Mouse (Mus musculus) heart, postnatal 0 days (tissue): Measurements from ENCODE around the gene 4932438H23Rik. TPM values are rescaled to one million over a fixed set of nuclear protein-coding genes. Genes with fewer than 3 reads are reported as not detected.

Experiments
- ATAC-seq: fragments of 200-750 bp; cut with Nextera tagmentation; 2 replicates; pipeline ENCODE4 v1.8.0; 2017; ENCODE audit warnings: low read depth, moderate number of reproducible peaks, moderate library complexity; ENCODE audit not compliant: insufficient read depth
- DNase-seq: peaks from one replicate; pipeline ENCODE4 v3.0.0-alpha.2; 2016; ENCODE audit warnings: low spot score
- H3K27ac ChIP-seq: fragments of 300-500 bp; sonication (generic); 2 replicates; pipeline ENCODE4 v1.5.1; 2014; ENCODE audit warnings: low read depth, mild to moderate bottlenecking
- H3K27me3 ChIP-seq: fragments of 300-500 bp; sonication (generic); 2 replicates; pipeline ENCODE4 v1.6.1; 2014; ENCODE audit warnings: low read length, mixed read lengths; ENCODE audit not compliant: control insufficient read depth, insufficient read depth
- H3K36me3 ChIP-seq: fragments of 300-500 bp; sonication (generic); replicated peaks from 2 replicates; pipeline ENCODE4 v1.6.1; 2014; ENCODE audit warnings: low read length, mixed read lengths; ENCODE audit not compliant: control insufficient read depth, insufficient read depth
- H3K4me1 ChIP-seq: fragments of 300-500 bp; sonication (generic); 2 replicates; pipeline ENCODE4 v1.6.1; 2014; ENCODE audit warnings: antibody characterized with exemption; ENCODE audit not compliant: control insufficient read depth, insufficient read depth
- H3K4me2 ChIP-seq: fragments of 300-500 bp; sonication (generic); 2 replicates; pipeline ENCODE4 v1.6.1; 2014; ENCODE audit warnings: low read depth, mild to moderate bottlenecking, low read length, moderate library complexity
- H3K4me3 ChIP-seq: fragments of 300-500 bp; sonication (generic); 2 replicates; pipeline ENCODE4 v1.5.1; 2014; ENCODE audit warnings: low read depth, low read length
- H3K9ac ChIP-seq: fragments of 300-500 bp; sonication (generic); replicated peaks from 2 replicates; pipeline ENCODE4 v1.6.1; 2014; ENCODE audit warnings: low read depth, low read length, mixed read lengths
- H3K9me3 ChIP-seq: fragments of 300-500 bp; sonication (generic); replicated peaks from 2 replicates; pipeline ENCODE4 v1.6.1; 2016; ENCODE audit warnings: low read length; ENCODE audit not compliant: control insufficient read depth
- CTCF ChIP-seq: IDR thresholded peaks from 2 replicates; pipeline ENCODE4 v1.5.1; 2016; ENCODE audit warnings: antibody characterized with exemption, control low read depth, low read depth
- EP300 ChIP-seq: IDR thresholded peaks from 2 replicates; pipeline ENCODE4 v1.6.1; 2016; ENCODE audit warnings: antibody characterized with exemption, low read depth
- WGBS: fragments of 180-500 bp; shearing (Covaris S2); extraction: QIAGEN DNeasy Blood & Tissue Kit; methylation state at CpG from one replicate; pipeline ENCODE4 v1.1.7; 2014; 5-methylcytosine and 5-hydroxymethylcytosine counted together
- polyA plus RNA-seq: library from polyadenylated mRNA; unstranded; fragments of >200 nt; fragmentation: Nextera tagmentation; extraction: Ambion mirVana; gene quantifications from 2 replicates; pipeline ENCODE4 v1.2.1, GENCODE M21; 2015
- total RNA-seq: library from RNA; depleted of rRNA; stranded (reverse); fragments of >200 nt; gene quantifications from 2 replicates; pipeline ENCODE4 v1.2.3, GENCODE M21; 2014; ENCODE audit warnings: low replicate concordance

The 4932438H23Rik gene
- total and polyA plus RNA-seq, 2 experiments from 2014 or later: 0.11 to 0.14 TPM

- H3K4me2 ChIP-seq: peak overlapping the region; percentile 13; the same call in 1 of the 2 replicates
- no peak overlapping the region for H3K9ac ChIP-seq
- no peak overlapping the region for H3K27ac ChIP-seq
- DNase-seq (peak; percentile 86), ATAC-seq (peak; percentile 95)
- no peak overlapping the region for H3K4me3 ChIP-seq
- no peaks in the 10 kb centered on the region for H3K4me1 ChIP-seq
- H3K9me3 ChIP-seq: no peaks in the 10 kb centered on the region; the same call in 1 of the 2 replicates
- H3K27me3 ChIP-seq: no peaks in the 10 kb centered on the region
- TF ChIP-seq CTCF: peak; percentile 85
- no peak for TF ChIP-seq EP300
- H3K36me3 ChIP-seq: no peaks in the 10 kb centered on the region
- WGBS: 27% methylated on average over 23 of the region's 24 CpGs
Observed at GRCm38 (mm10) chr16:91073163-91073892, 21.6 kb downstream of the 4932438H23Rik start.

- Histone ChIP-seq H3K9ac (no peak overlapping the region), H3K4me1 (no peaks in the 10 kb centered on the region), H3K36me3 (no peaks in the 10 kb centered on the region), H3K27me3 (no peaks in the 10 kb centered on the region), H3K9me3 (no peaks in the 10 kb centered on the region), H3K27ac (no peak overlapping the region), H3K4me3 (no peak overlapping the region), H3K4me2 (no peak overlapping the region)
- no peak for ATAC-seq
- TF ChIP-seq EP300 (no peak), CTCF (no peak)
- WGBS: 93% methylated on average over 1 of the region's 1 CpGs
- DNase-seq: no peak
Observed at GRCm38 (mm10) chr16:91072256-91072655, 22.7 kb downstream of the 4932438H23Rik start.

- DNase-seq (peak; percentile 23), ATAC-seq (no peak)
- no peaks in the 10 kb centered on the region for H3K36me3 ChIP-seq
- H3K4me3 ChIP-seq: no peak overlapping the region
- peak overlapping the region; percentile 10; the same call in 1 of the 2 replicates for H3K4me2 ChIP-seq
- H3K27me3 ChIP-seq: no peaks in the 10 kb centered on the region
- H3K9me3 ChIP-seq: no peaks in the 10 kb centered on the region
- WGBS: 23% methylated on average over 12 of the region's 12 CpGs
- no peaks in the 10 kb centered on the region for H3K4me1 ChIP-seq
- H3K9ac ChIP-seq: no peak overlapping the region
- no peak overlapping the region for H3K27ac ChIP-seq
- TF ChIP-seq CTCF (no peak), EP300 (no peak)
Observed at GRCm38 (mm10) chr16:91068969-91069368, 26.0 kb downstream of the 4932438H23Rik start.

- H3K27ac ChIP-seq: no peak overlapping the region
- no peaks in the 10 kb centered on the region for H3K4me1 ChIP-seq
- H3K9me3 ChIP-seq: no peaks in the 10 kb centered on the region
- TF ChIP-seq CTCF (no peak), EP300 (no peak)
- ATAC-seq (no peak), DNase-seq (no peak)
- H3K36me3 ChIP-seq: no peaks in the 10 kb centered on the region
- no peak overlapping the region for H3K4me3 ChIP-seq
- no peak overlapping the region for H3K4me2 ChIP-seq
- 97% methylated on average over 1 of the region's 1 CpGs for WGBS
- no peak overlapping the region for H3K9ac ChIP-seq
- H3K27me3 ChIP-seq: no peaks in the 10 kb centered on the region
Observed at GRCm38 (mm10) chr16:91067122-91067521, 27.8 kb downstream of the 4932438H23Rik start.

- no peak for ATAC-seq
- no peak overlapping the region for H3K9ac ChIP-seq
- DNase-seq: no peak
- no peak overlapping the region for H3K27ac ChIP-seq
- WGBS: 70% methylated on average over 12 of the region's 12 CpGs
- H3K4me2 ChIP-seq: no peak overlapping the region
- H3K27me3 ChIP-seq: 0 out of 2 replicates have a peak, but pooled peaks cover under 1% of the 10 kb centered on the region
- no peak overlapping the region for H3K4me3 ChIP-seq
- H3K4me1 ChIP-seq: no peaks in the 10 kb centered on the region
- TF ChIP-seq EP300 (no peak), CTCF (no peak)
- H3K36me3 ChIP-seq: no peaks in the 10 kb centered on the region
- H3K9me3 ChIP-seq: no peaks in the 10 kb centered on the region
Observed at GRCm38 (mm10) chr16:91064583-91065365, 30.1 kb downstream of the 4932438H23Rik start.
